Mouse (Mus musculus): ENCODE measurements around the gene Cd276.

GRCm38 (mm10) chr9:58532236-58532635, 23.0 kb downstream of the Cd276 start:
- no peak for TF ChIP-seq CTCF (conservative IDR thresholded peaks at IDR 0.05; ENCODE audit: insufficient read depth, insufficient read length, low read depth, low read length)
- TF ChIP-seq POLR2A (IDR thresholded peaks at IDR 0.05; ENCODE audit: low read depth, low read length): no peak

Measured in kidney, adult 2 months (tissue).